In the genomic region with DNA sequence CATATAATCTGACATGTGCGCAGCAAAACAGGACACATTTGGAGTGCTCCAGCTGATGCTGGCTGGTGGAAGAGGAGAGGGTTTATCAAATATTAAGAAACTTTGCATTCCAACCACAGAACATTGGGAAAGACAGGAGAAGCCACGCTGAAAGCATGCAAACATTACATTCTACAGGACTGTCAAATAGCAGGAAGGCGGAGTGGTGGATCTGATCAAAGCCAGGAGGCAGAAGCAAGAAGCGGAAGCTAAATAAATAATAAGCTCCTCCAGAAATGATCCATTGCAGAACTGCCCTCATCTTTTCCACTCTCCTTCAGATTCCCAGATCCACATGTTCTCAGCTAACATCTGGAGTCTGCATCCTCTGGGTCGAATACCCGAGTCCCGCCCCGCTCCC, we compare ENCODE assay signal across 35 mouse cellular contexts. TPM values are rescaled to one million over a fixed set of nuclear protein-coding genes. Genes with fewer than 3 reads are reported as not detected.
DNase-seq lines count a peak whose midpoint lies in the region; ATAC-seq and TF ChIP-seq lines count a peak whose summit lies in the region.
"Had no signal": no experiment of that assay in that cellular context is flagged by ENCODE, and none has a peak within 500 bp of the region (broad histone marks: within the 10 kb centered on the region; RNA-seq: fewer than 3 reads in every experiment).

No protein-coding gene starts in this region.

- ATAC-seq in embryonic facial prominence, embryonic 14.5 days (ENCODE audit: low read depth): no peak
- ATAC-seq in kidney, postnatal 0 days (replicated peaks; ENCODE audit: low FRiP score, low read depth): no peak
- no peak; the same call in 1 of the 2 replicates for ATAC-seq in kidney, embryonic 14.5 days (ENCODE audit: low FRiP score, low TSS enrichment)
- no peak for ATAC-seq in midbrain, embryonic 11.5 days (ENCODE audit: low FRiP score)
- ATAC-seq in midbrain, postnatal 0 days (ENCODE audit: low FRiP score): no peak
- ATAC-seq: activated CD4-positive, CD25-positive, alpha-beta regulatory T cell, adult 4 months; forebrain, embryonic 13.5 days; inflammation-experienced regulatory T-cells, adult 6 months; midbrain, embryonic 15.5 days had no signal

- TF ChIP-seq CTCF in kidney, postnatal 0 days (IDR thresholded peaks at IDR 0.05; ENCODE audit: low read depth): no peak
- TF ChIP-seq CTCF in midbrain, postnatal 0 days (IDR thresholded peaks at IDR 0.05): no peak

- H3K9me3 ChIP-seq in embryonic facial prominence, embryonic 14.5 days (ENCODE audit: control insufficient read depth, low read length): no peaks in the 10 kb centered on the region
- no peaks in the 10 kb centered on the region for H3K9me3 ChIP-seq in embryonic facial prominence, embryonic 10.5 days
- no peaks in the 10 kb centered on the region for H3K9me3 ChIP-seq in kidney, postnatal 0 days (replicated peaks; ENCODE audit: low read length)
- H3K9me3 ChIP-seq in kidney, embryonic 14.5 days (ENCODE audit: control insufficient read depth, low read length): no peaks in the 10 kb centered on the region
- no peaks in the 10 kb centered on the region for H3K9me3 ChIP-seq in midbrain, embryonic 11.5 days (ENCODE audit: control insufficient read depth, low read length)
- no peaks in the 10 kb centered on the region for H3K9me3 ChIP-seq in midbrain, postnatal 0 days (ENCODE audit: low read length)
- H3K9me3 ChIP-seq: embryonic facial prominence, embryonic 15.5 days; forebrain, embryonic 13.5 days; heart, embryonic 13.5 days; hindbrain, embryonic 10.5 days; hindbrain, embryonic 15.5 days; limb, embryonic 15.5 days; liver, embryonic 13.5 days; midbrain, embryonic 15.5 days had no signal

- no peaks in the 10 kb centered on the region for H3K4me1 ChIP-seq in embryonic facial prominence, embryonic 14.5 days (ENCODE audit: control insufficient read depth, insufficient read depth, low read length)
- peaks cover 21% of the 10 kb centered on the region for H3K4me1 ChIP-seq in embryonic facial prominence, embryonic 10.5 days
- no peaks in the 10 kb centered on the region for H3K4me1 ChIP-seq in kidney, postnatal 0 days (replicated peaks; ENCODE audit: insufficient read depth, low read length)
- H3K4me1 ChIP-seq in kidney, embryonic 14.5 days (ENCODE audit: control insufficient read depth, insufficient read depth, low read length): peaks cover 5% of the 10 kb centered on the region; the same call in 1 of the 2 replicates
- no peaks in the 10 kb centered on the region for H3K4me1 ChIP-seq in midbrain, embryonic 11.5 days (ENCODE audit: control insufficient read depth, insufficient read depth, low read length)
- no peaks in the 10 kb centered on the region for H3K4me1 ChIP-seq in midbrain, postnatal 0 days (ENCODE audit: insufficient read depth, low read length)
- H3K4me1 ChIP-seq: embryonic facial prominence, embryonic 15.5 days; hindbrain, embryonic 15.5 days; liver, embryonic 13.5 days; midbrain, embryonic 15.5 days had no signal

- no peak overlapping the region for H3K9ac ChIP-seq in embryonic facial prominence, embryonic 14.5 days (ENCODE audit: low read depth, low read length)
- no peak overlapping the region for H3K9ac ChIP-seq in kidney, postnatal 0 days (ENCODE audit: low read depth, low read length)
- no peak overlapping the region for H3K9ac ChIP-seq in kidney, embryonic 14.5 days (ENCODE audit: low read depth, low read length)
- no peak overlapping the region for H3K9ac ChIP-seq in midbrain, embryonic 11.5 days (ENCODE audit: low read length)
- no peak overlapping the region for H3K9ac ChIP-seq in midbrain, postnatal 0 days (replicated peaks; ENCODE audit: low read length, poor library complexity, severe bottlenecking)
- H3K9ac ChIP-seq: embryonic facial prominence, embryonic 15.5 days; forebrain, embryonic 13.5 days; heart, embryonic 13.5 days; hindbrain, embryonic 15.5 days; limb, embryonic 15.5 days; liver, embryonic 13.5 days; midbrain, embryonic 15.5 days had no signal

- no peak overlapping the region for H3K4me2 ChIP-seq in embryonic facial prominence, embryonic 14.5 days (ENCODE audit: low read depth, low read length)
- no peak overlapping the region for H3K4me2 ChIP-seq in kidney, postnatal 0 days (ENCODE audit: low read length)
- H3K4me2 ChIP-seq in kidney, embryonic 14.5 days (replicated peaks; ENCODE audit: low read depth, low read length): no peak overlapping the region
- H3K4me2 ChIP-seq in midbrain, embryonic 11.5 days: no peak overlapping the region
- no peak overlapping the region for H3K4me2 ChIP-seq in midbrain, postnatal 0 days (ENCODE audit: low read depth, low read length, poor library complexity, severe bottlenecking)
- H3K4me2 ChIP-seq: embryonic facial prominence, embryonic 15.5 days; forebrain, embryonic 13.5 days; heart, embryonic 13.5 days; hindbrain, embryonic 15.5 days; limb, embryonic 15.5 days; liver, embryonic 13.5 days; midbrain, embryonic 15.5 days had no signal

- peak; percentile 45 for DNase-seq in embryonic facial prominence, embryonic 14.5 days (ENCODE audit: low spot score)
- no peak for DNase-seq in embryonic facial prominence, embryonic 10.5 days (ENCODE audit: low spot score)
- DNase-seq in kidney, postnatal 0 days (ENCODE audit: low spot score): peak; percentile 41
- DNase-seq in midbrain, embryonic 11.5 days (ENCODE audit: low spot score, missing footprints): peak; percentile 37
- no peak for DNase-seq in midbrain, postnatal 0 days (ENCODE audit: low spot score)
- peak; percentile 39 for DNase-seq in mesoderm, embryonic 11.5 days (ENCODE audit: low read depth, low spot score)
- DNase-seq in urinary bladder, postnatal 10 days (ENCODE audit: low spot score): no peak
- DNase-seq: adrenal gland, adult 2 months; adrenal gland, postnatal 36 days; cerebellum, adult 18-20 months; cerebellum, postnatal 10 days; gastrocnemius, postnatal 25 days; heart, adult 2 months; heart, postnatal 10 days; kidney, adult 9 months; kidney, postnatal 25 days; liver, embryonic 13.5 days; right cerebral cortex, postnatal 25 days; thymus, adult 2 months; thymus, postnatal 4 days had no signal

- no peaks in the 10 kb centered on the region for H3K36me3 ChIP-seq in embryonic facial prominence, embryonic 14.5 days (ENCODE audit: control insufficient read depth, insufficient read depth, low read length)
- H3K36me3 ChIP-seq in embryonic facial prominence, embryonic 10.5 days (replicated peaks): no peaks in the 10 kb centered on the region
- H3K36me3 ChIP-seq in kidney, postnatal 0 days (ENCODE audit: insufficient read depth, low read length): no peaks in the 10 kb centered on the region
- no peaks in the 10 kb centered on the region for H3K36me3 ChIP-seq in kidney, embryonic 14.5 days (ENCODE audit: control insufficient read depth, insufficient read depth, low read length)
- H3K36me3 ChIP-seq in midbrain, embryonic 11.5 days (ENCODE audit: control insufficient read depth, insufficient read depth, low read length): no peaks in the 10 kb centered on the region
- H3K36me3 ChIP-seq in midbrain, postnatal 0 days (ENCODE audit: insufficient read depth, low read length): no peaks in the 10 kb centered on the region
- H3K36me3 ChIP-seq: embryonic facial prominence, embryonic 15.5 days; heart, embryonic 13.5 days; hindbrain, embryonic 10.5 days; hindbrain, embryonic 15.5 days; limb, embryonic 15.5 days; liver, embryonic 13.5 days; midbrain, embryonic 15.5 days had no signal

- no peak overlapping the region for H3K27ac ChIP-seq in embryonic facial prominence, embryonic 14.5 days (replicated peaks; ENCODE audit: low read depth, low read length)
- H3K27ac ChIP-seq in embryonic facial prominence, embryonic 10.5 days (replicated peaks): no peak overlapping the region
- H3K27ac ChIP-seq in kidney, postnatal 0 days: no peak overlapping the region
- H3K27ac ChIP-seq in kidney, embryonic 14.5 days (ENCODE audit: low read depth, low read length): no peak overlapping the region
- no peak overlapping the region for H3K27ac ChIP-seq in midbrain, embryonic 11.5 days (ENCODE audit: low read depth, low read length)
- no peak overlapping the region for H3K27ac ChIP-seq in midbrain, postnatal 0 days (ENCODE audit: low read depth, low read length)
- H3K27ac ChIP-seq: embryonic facial prominence, embryonic 15.5 days; forebrain, embryonic 13.5 days; heart, adult 2 months; hindbrain, embryonic 10.5 days; hindbrain, embryonic 15.5 days; limb, embryonic 15.5 days; liver, embryonic 13.5 days; macrophage had no signal

- H3K4me3 ChIP-seq in embryonic facial prominence, embryonic 14.5 days (ENCODE audit: low read depth, low read length): no peak overlapping the region
- no peak overlapping the region for H3K4me3 ChIP-seq in embryonic facial prominence, embryonic 10.5 days
- no peak overlapping the region for H3K4me3 ChIP-seq in kidney, postnatal 0 days (replicated peaks; ENCODE audit: low read depth, low read length)
- H3K4me3 ChIP-seq in kidney, embryonic 14.5 days (ENCODE audit: low read length): no peak overlapping the region
- H3K4me3 ChIP-seq in midbrain, embryonic 11.5 days (ENCODE audit: low read depth, low read length): no peak overlapping the region
- no peak overlapping the region for H3K4me3 ChIP-seq in midbrain, postnatal 0 days (ENCODE audit: low read depth, low read length)
- H3K4me3 ChIP-seq: embryonic facial prominence, embryonic 15.5 days; forebrain, embryonic 13.5 days; heart, adult 2 months; heart, embryonic 13.5 days; hindbrain, embryonic 10.5 days; hindbrain, embryonic 15.5 days; limb, embryonic 15.5 days; liver, embryonic 13.5 days; midbrain, embryonic 15.5 days had no signal

- no peaks in the 10 kb centered on the region for H3K27me3 ChIP-seq in embryonic facial prominence, embryonic 14.5 days (replicated peaks; ENCODE audit: control insufficient read depth, insufficient read depth, low read length)
- no peaks in the 10 kb centered on the region for H3K27me3 ChIP-seq in embryonic facial prominence, embryonic 10.5 days (replicated peaks; ENCODE audit: low read depth, poor library complexity, severe bottlenecking)
- H3K27me3 ChIP-seq in kidney, postnatal 0 days (ENCODE audit: insufficient read depth, low read length): no peaks in the 10 kb centered on the region
- H3K27me3 ChIP-seq in kidney, embryonic 14.5 days (ENCODE audit: control insufficient read depth, insufficient read depth, low read length): no peaks in the 10 kb centered on the region
- H3K27me3 ChIP-seq in midbrain, embryonic 11.5 days (ENCODE audit: control insufficient read depth, insufficient read depth, low read length): no peaks in the 10 kb centered on the region
- no peaks in the 10 kb centered on the region for H3K27me3 ChIP-seq in midbrain, postnatal 0 days (ENCODE audit: insufficient read depth, low read length)
- H3K27me3 ChIP-seq: CH12.LX; forebrain, embryonic 13.5 days; hindbrain, embryonic 15.5 days; limb, embryonic 15.5 days; liver, embryonic 13.5 days; midbrain, embryonic 15.5 days had no signal

- WGBS in embryonic facial prominence, embryonic 14.5 days: 31% methylated on average over 5 of the region's 8 CpGs
- WGBS in embryonic facial prominence, embryonic 10.5 days: 55% methylated on average over 8 of the region's 8 CpGs
- 34% methylated on average over 8 of the region's 8 CpGs for WGBS in kidney, postnatal 0 days
- WGBS in kidney, embryonic 14.5 days: 29% methylated on average over 8 of the region's 8 CpGs
- WGBS in midbrain, embryonic 11.5 days: 79% methylated on average over 8 of the region's 8 CpGs
- 62% methylated on average over 8 of the region's 8 CpGs for WGBS in midbrain, postnatal 0 days

RNA-seq across cellular contexts. Expression of a gene that starts 9.8 kb away (rescaled TPM):
- 23.1 and 26.0 TPM in 2 replicates for polyA plus RNA-seq in embryonic facial prominence, embryonic 14.5 days (2014; fragmentation: Nextera tagmentation; extraction: Ambion mirVana)
- polyA plus RNA-seq in embryonic facial prominence, embryonic 10.5 days (2016; fragmentation: Nextera tagmentation; extraction: Ambion mirVana): 3.3 and 3.6 TPM in 2 replicates
- 23.9 and 24.5 TPM in 2 replicates for polyA plus RNA-seq in kidney, postnatal 0 days (2015; fragmentation: Nextera tagmentation; extraction: Ambion mirVana)
- polyA plus RNA-seq in kidney, embryonic 14.5 days (2014; fragmentation: Nextera tagmentation; extraction: Ambion mirVana): 8.8 and 13.2 TPM in 2 replicates
- polyA plus RNA-seq in midbrain, embryonic 11.5 days (2014; fragmentation: Nextera tagmentation; extraction: Ambion mirVana): 1.00 and 1.0 TPM in 2 replicates
- 0.82 and 2.9 TPM in 2 replicates for total RNA-seq in midbrain, postnatal 0 days (2014; rRNA removed)
- 8.3 and 9.8 TPM in 2 replicates for polyA plus RNA-seq in midbrain, postnatal 0 days (2015; fragmentation: Nextera tagmentation; extraction: Ambion mirVana)
- total RNA-seq: CH12.LX; common myeloid progenitor, adult 5-6 weeks; megakaryocyte-erythroid progenitor cell, adult 5-6 weeks; neutrophil, adult 5-6 weeks had no signal
- polyA plus RNA-seq: activated CD4-positive, CD25-positive, alpha-beta regulatory T cell, adult 4 months; inflammation-experienced regulatory T-cells, adult 6 months; macrophage had no signal

Comparison
In these comparisons a context has a peak if more than half of its experiments do, and no peak if none do; other contexts are left out.
1. DNase-seq: peak in embryonic facial prominence, embryonic 14.5 days (single experiment), kidney, postnatal 0 days (single experiment), midbrain, embryonic 11.5 days (single experiment) and mesoderm, embryonic 11.5 days (single experiment); none in embryonic facial prominence, embryonic 10.5 days (single experiment), midbrain, postnatal 0 days (single experiment) and urinary bladder, postnatal 10 days (single experiment).